Mouse (Mus musculus) megakaryocyte, embryonic 14.5 days (primary cell): Measurements from ENCODE around the gene Itga9.

Experiments
- FLI1 ChIP-seq: IDR thresholded peaks from 2 replicates; pipeline ENCODE4 v1.6.1; 2012; ENCODE audit warnings: low read length, inconsistent platforms, mixed read lengths
- GATA1 ChIP-seq: IDR thresholded peaks from 3 replicates; pipeline ENCODE4 v1.6.1; 2012; ENCODE audit warnings: mixed read lengths, low read length, inconsistent platforms, borderline replicate concordance

GRCm38 (mm10) chr9:118925286-118926110, 319.0 kb downstream of the Itga9 start:
- TF ChIP-seq GATA1 (no peak), FLI1 (no peak)
